Mouse (Mus musculus) liver, adult 2 months (tissue): Measurements from ENCODE around the gene Aqp7.

Source experiments
- CTCF ChIP-seq: fragments of 200-500 bp; IDR thresholded peaks from 2 replicates; pipeline ENCODE4 v1.5.1; 2011; ENCODE audit warnings: low read depth, low read length, control low read depth
- POLR2A ChIP-seq: fragments of 200-500 bp; IDR thresholded peaks from 2 replicates; pipeline ENCODE4 v1.6.1; 2011; ENCODE audit warnings: low read length, control low read depth; ENCODE audit not compliant: insufficient read depth; ENCODE audit errors: extremely low read depth

GRCm38 (mm10) chr4:41043961-41044360 lies 4.0 kb downstream of the Aqp7 start:
- TF ChIP-seq CTCF (no peak), POLR2A (no peak)
